Mouse (Mus musculus) lung, adult 2 months (tissue): ENCODE results near the gene Ccng1.

ENCODE experiments used
- CTCF ChIP-seq: fragments of 200-500 bp; IDR thresholded peaks from 2 replicates; pipeline ENCODE4 v1.5.1; 2011; ENCODE audit warnings: mild to moderate bottlenecking, low read length, control low read depth; ENCODE audit not compliant: insufficient read depth
- POLR2A ChIP-seq: fragments of 200-500 bp; IDR thresholded peaks from 2 replicates; pipeline ENCODE4 v1.6.1; 2011; ENCODE audit warnings: low read depth, mild to moderate bottlenecking, control low read depth, low read length, borderline replicate concordance; ENCODE audit errors: extremely low read depth

DNA sequence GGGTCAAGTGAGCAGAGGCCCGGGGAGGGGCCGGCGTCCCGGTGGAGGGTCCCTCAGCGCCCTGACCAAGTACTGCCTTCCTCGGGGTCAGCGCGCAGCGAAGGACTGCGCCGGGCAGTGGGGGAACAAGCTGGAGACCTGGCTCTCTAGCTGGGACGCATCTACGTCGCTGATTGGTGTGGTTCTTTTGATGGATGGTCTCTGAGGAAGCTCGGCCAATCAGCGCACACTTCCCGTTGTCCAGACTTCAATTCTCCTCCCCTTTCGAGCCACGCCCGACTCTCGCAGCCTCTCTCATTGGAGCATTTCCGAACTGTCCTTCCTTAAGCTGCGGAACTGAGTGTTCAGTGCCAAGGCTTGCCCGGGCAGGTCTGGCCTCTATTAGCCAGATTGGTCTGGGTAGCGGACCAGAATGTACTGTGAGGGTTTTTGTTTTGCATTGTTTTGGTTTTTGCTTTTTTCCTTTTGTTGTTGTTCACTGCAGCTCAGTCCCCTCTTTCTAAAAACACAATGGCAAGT lies at the start of gene Ccng1:
- TF ChIP-seq CTCF (no peak), POLR2A (peak; percentile 85)
